Mouse (Mus musculus): ENCODE measurements around the gene Sys1. TPM values are rescaled to one million over a fixed set of nuclear protein-coding genes. Genes with fewer than 3 reads are reported as not detected.

Sys1 gene
- total and polyA plus RNA-seq, 3 experiments, result 85.8 to 94.3 TPM; not detected in 1

DNA sequence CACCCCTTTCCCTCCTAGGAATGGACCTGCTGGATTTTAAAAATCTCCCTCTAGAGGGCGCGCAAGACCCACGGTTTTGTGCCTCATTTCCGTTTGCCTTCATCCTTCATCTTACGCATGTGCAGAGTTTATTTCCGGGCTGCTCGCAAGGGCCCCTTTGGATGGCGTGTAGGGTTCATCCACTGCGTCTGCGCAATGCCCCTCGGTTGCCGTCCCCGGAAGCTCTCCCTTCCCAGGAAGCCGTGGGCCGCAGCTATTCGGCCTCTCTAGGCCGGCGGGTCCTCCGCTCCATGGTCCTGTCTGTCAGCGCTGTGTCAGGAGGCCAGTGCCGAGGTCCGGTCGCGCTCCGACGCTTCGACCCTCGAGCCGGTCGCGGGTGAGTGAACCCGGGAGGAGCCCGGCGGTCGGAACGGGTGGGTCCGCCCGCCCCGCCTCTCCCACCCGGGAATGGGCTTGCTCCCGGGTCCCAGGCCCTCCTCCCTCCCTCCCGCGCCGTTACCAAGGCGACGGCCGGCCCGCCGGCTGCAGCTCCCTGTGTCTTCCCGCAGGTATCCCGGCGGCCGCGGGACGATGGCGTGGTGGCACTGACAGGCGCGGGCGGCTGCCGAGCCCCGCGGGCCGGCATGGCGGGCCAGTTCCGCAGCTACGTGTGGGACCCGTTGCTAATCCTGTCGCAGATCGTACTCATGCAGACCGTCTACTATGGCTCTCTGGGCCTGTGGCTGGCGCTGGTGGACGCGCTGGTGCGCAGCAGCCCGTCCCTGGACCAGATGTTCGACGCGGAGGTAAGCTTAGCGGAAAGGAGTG is 4.2 kb downstream of the Sys1 start, which contains the start of gene Gm20458 (continued):
- TF ChIP-seq SMC3 (IDR thresholded peaks at IDR 0.05; ENCODE audit: low read depth, low read length), result peak; percentile 57
- TF ChIP-seq POLR2AphosphoS2 (IDR thresholded peaks at IDR 0.05; ENCODE audit: low read length), result peak; percentile 35; the same call in 1 of the 2 replicates
- peak; percentile 67; the same call in 1 of the 2 replicates for TF ChIP-seq TBP (IDR thresholded peaks at IDR 0.05; ENCODE audit: low read depth, low read length)
- TF ChIP-seq RCOR1 (IDR thresholded peaks at IDR 0.05; ENCODE audit: low read depth, low read length), result no peak
- TF ChIP-seq KAT2A (conservative IDR thresholded peaks at IDR 0.05; ENCODE audit: low read depth, low read length), result peak; percentile 97

GRCm38 (mm10) chr2:164465161-164465560 is 8.4 kb downstream of the Sys1 start:
- Histone ChIP-seq H3K9me3 (replicated peaks; ENCODE audit: insufficient read depth, low read length) (no peaks in the 10 kb centered on the region), H3K4me3 (ENCODE audit: control insufficient read depth in 1 of 2, insufficient read depth in 1 of 2, low read depth in 2 of 2, low read length in 2 of 2) (no peak overlapping the region), H3K79me2 (ENCODE audit: control insufficient read depth, insufficient read depth, low read length, poor library complexity) (peaks cover 21% of the 10 kb centered on the region), H3K9ac (ENCODE audit: control insufficient read depth, low read depth, low read length, poor library complexity, severe bottlenecking) (no peak overlapping the region), H3K4me1 (ENCODE audit: control insufficient read depth in 1 of 2, insufficient read depth in 2 of 2, low read length in 2 of 2) (peaks cover 15 to 24% of the 10 kb centered on the region in 2 experiments; a peak in 3 of 4 replicates), H3K27ac (ENCODE audit: control insufficient read depth, low read depth, low read length) (no peak overlapping the region), H3K27me3 (ENCODE audit: control insufficient read depth in 1 of 2, insufficient read depth in 2 of 2, low read length in 2 of 2) (no peaks in the 10 kb centered on the region), H3K36me3 (ENCODE audit: control insufficient read depth in 1 of 2, insufficient read depth in 2 of 2, low read length in 2 of 2) (peaks cover 0 to 25% of the 10 kb centered on the region in 2 experiments; a peak in 2 of 4 replicates)
- TF ChIP-seq CHD2 (IDR thresholded peaks at IDR 0.05; ENCODE audit: low read length) (no peak), SIN3A (IDR thresholded peaks at IDR 0.05; ENCODE audit: low read length) (0 out of 2 replicates have a peak, but pooled peaks have one; percentile 15), MAFK (IDR thresholded peaks at IDR 0.05; ENCODE audit: borderline replicate concordance, low read depth, low read length) (no peak)
- no peak for DNase-seq (ENCODE audit: low read depth, low spot score)

- H3K27me3 ChIP-seq (ENCODE audit: control insufficient read depth in 1 of 2, insufficient read depth in 2 of 2, low read length in 2 of 2), result no peaks in the 10 kb centered on the region
- H3K9ac ChIP-seq (ENCODE audit: control insufficient read depth, low read depth, low read length, poor library complexity, severe bottlenecking), result peak overlapping the region; percentile 31
- H3K4me3 ChIP-seq (ENCODE audit: control insufficient read depth in 1 of 2, insufficient read depth in 1 of 2, low read depth in 2 of 2, low read length in 2 of 2), result 0 out of 4 replicates have a peak overlapping the region, but pooled peaks of 1 of the 2 experiments have one; percentile 8
- H3K9me3 ChIP-seq (replicated peaks; ENCODE audit: insufficient read depth, low read length), result no peaks in the 10 kb centered on the region
- H3K36me3 ChIP-seq (ENCODE audit: control insufficient read depth in 1 of 2, insufficient read depth in 2 of 2, low read length in 2 of 2), result peaks cover 0 to 25% of the 10 kb centered on the region in 2 experiments; a peak in 2 of 4 replicates
- peak; percentile 84 for DNase-seq (ENCODE audit: low read depth, low spot score)
- peaks cover 14 to 22% of the 10 kb centered on the region in 2 experiments; a peak in 3 of 4 replicates for H3K4me1 ChIP-seq (ENCODE audit: control insufficient read depth in 1 of 2, insufficient read depth in 2 of 2, low read length in 2 of 2)
- peaks cover 12% of the 10 kb centered on the region for H3K79me2 ChIP-seq (ENCODE audit: control insufficient read depth, insufficient read depth, low read length, poor library complexity)
- peak overlapping the region; percentile 88 for H3K27ac ChIP-seq (ENCODE audit: control insufficient read depth, low read depth, low read length)
- TF ChIP-seq MXI1 (IDR thresholded peaks at IDR 0.05; ENCODE audit: low read depth, low read length) (peak; percentile 91), ELF1 (IDR thresholded peaks at IDR 0.05; ENCODE audit: low read depth, low read length) (no peak), ZC3H11A (IDR thresholded peaks at IDR 0.05; ENCODE audit: low read depth, low read length) (no peak), TAL1 (IDR thresholded peaks at IDR 0.05; ENCODE audit: low read length) (peak; percentile 35; the same call in 1 of the 2 replicates), NELFE (IDR thresholded peaks at IDR 0.05; ENCODE audit: low read depth, low read length) (no peak; the same call in 1 of the 2 replicates), MAZ (IDR thresholded peaks at IDR 0.05; ENCODE audit: low read depth, low read length) (no peak), MEF2A (IDR thresholded peaks at IDR 0.05; ENCODE audit: extremely low read depth, insufficient replicate concordance, low read depth, low read length, poor library complexity, severe bottlenecking) (no peak), ETS1 (IDR thresholded peaks at IDR 0.05; ENCODE audit: low read depth, low read length) (peak; percentile 78), NRF1 (IDR thresholded peaks at IDR 0.05; ENCODE audit: insufficient read depth, low read depth, low read length, poor library complexity, severe bottlenecking) (peak; percentile 47; the same call in 1 of the 2 replicates), RAD21 (IDR thresholded peaks at IDR 0.05; ENCODE audit: low read depth, low read length) (no peak), USF1 (IDR thresholded peaks at IDR 0.05; ENCODE audit: low read depth, low read length) (peak; percentile 46; the same call in 1 of the 2 replicates), SMC3 (IDR thresholded peaks at IDR 0.05; ENCODE audit: low read depth, low read length) (no peak), POLR2AphosphoS2 (IDR thresholded peaks at IDR 0.05; ENCODE audit: low read length) (no peak; the same call in 1 of the 2 replicates), EP300 (IDR thresholded peaks at IDR 0.05; ENCODE audit: low read depth in 1 of 2, low read length in 2 of 2) (peak; percentile 55 to 86), CHD1 (IDR thresholded peaks at IDR 0.05; ENCODE audit: low read depth, low read length) (no peak), SIN3A (IDR thresholded peaks at IDR 0.05; ENCODE audit: low read length) (peak; percentile 85), ZNF384 (IDR thresholded peaks at IDR 0.05; ENCODE audit: low read depth, low read length) (no peak), KAT2A (conservative IDR thresholded peaks at IDR 0.05; ENCODE audit: low read depth, low read length) (no peak), E2F4 (IDR thresholded peaks at IDR 0.05; ENCODE audit: borderline replicate concordance, low read depth, low read length) (no peak), ZKSCAN1 (IDR thresholded peaks at IDR 0.05; ENCODE audit: low read depth, low read length) (no peak), POLR2AphosphoS5 (IDR thresholded peaks at IDR 0.05; ENCODE audit: borderline replicate concordance, low read depth, low read length) (no peak), TBP (IDR thresholded peaks at IDR 0.05; ENCODE audit: low read depth, low read length) (peak; percentile 56; the same call in 1 of the 2 replicates), CTCF (IDR thresholded peaks at IDR 0.05 in 2 of 3, conservative IDR thresholded peaks at IDR 0.05 in 1 of 3; ENCODE audit: control insufficient read depth in 1 of 3, insufficient read depth in 1 of 3, low read depth in 2 of 3, low read length in 3 of 3, poor library complexity in 1 of 3, severe bottlenecking in 1 of 3) (no peak)
These were observed 10.0 kb downstream of the Sys1 start for GRCm38 (mm10) chr2:164466787-164467186.
